Mouse (Mus musculus) hindbrain, embryonic 11.5 days (tissue): ENCODE measurements around the gene Ppp3cb. TPM values are rescaled to one million over a fixed set of nuclear protein-coding genes. Genes with fewer than 3 reads are reported as not detected.

Experiments used
- ATAC-seq: fragments of 200-750 bp; cut with Nextera tagmentation; 2 replicates; pipeline ENCODE4 v1.8.0; 2017; ENCODE audit warnings: mild to moderate bottlenecking, moderate TSS enrichment, moderate library complexity; ENCODE audit not compliant: low FRiP score
- DNase-seq: peaks from one replicate; pipeline ENCODE4 v3.0.0-alpha.2; 2015; ENCODE audit warnings: low spot score
- H3K27ac ChIP-seq: fragments of 300-500 bp; sonication (generic); 2 replicates; pipeline ENCODE4 v1.5.1; 2014; ENCODE audit warnings: mild to moderate bottlenecking, low read depth, low read length
- H3K27me3 ChIP-seq: fragments of 300-500 bp; sonication (generic); 2 replicates; pipeline ENCODE4 v1.6.1; 2014; ENCODE audit warnings: mild to moderate bottlenecking, low read length, moderate library complexity, mixed read lengths; ENCODE audit not compliant: control insufficient read depth, insufficient read depth
- H3K36me3 ChIP-seq: fragments of 300-500 bp; sonication (generic); 2 replicates; pipeline ENCODE4 v1.6.1; 2014; ENCODE audit warnings: mild to moderate bottlenecking, low read length, moderate library complexity, mixed read lengths; ENCODE audit not compliant: control insufficient read depth, insufficient read depth
- H3K4me1 ChIP-seq: fragments of 300-500 bp; sonication (generic); replicated peaks from 2 replicates; pipeline ENCODE4 v1.6.1; 2014; ENCODE audit warnings: low read length, mixed read lengths; ENCODE audit not compliant: control insufficient read depth, insufficient read depth
- H3K4me2 ChIP-seq: fragments of 300-500 bp; sonication (generic); replicated peaks from 2 replicates; pipeline ENCODE4 v1.6.1; 2014; ENCODE audit warnings: mild to moderate bottlenecking, low read depth, low read length
- H3K4me3 ChIP-seq: fragments of 300-500 bp; sonication (generic); 2 replicates; pipeline ENCODE4 v1.5.1; 2014; ENCODE audit warnings: low read depth, low read length
- H3K9ac ChIP-seq: fragments of 300-500 bp; sonication (generic); 2 replicates; pipeline ENCODE4 v1.6.1; 2014; ENCODE audit warnings: low read depth, low read length
- H3K9me3 ChIP-seq: fragments of 300-500 bp; sonication (generic); 2 replicates; pipeline ENCODE4 v1.6.1; 2016; ENCODE audit warnings: low read length; ENCODE audit not compliant: control insufficient read depth
- WGBS: fragments of 180-500 bp; shearing (Covaris S2); extraction: QIAGEN DNeasy Blood & Tissue Kit; methylation state at CpG from one replicate; pipeline ENCODE4 v1.1.7; 2014; 5-methylcytosine and 5-hydroxymethylcytosine counted together
- polyA plus RNA-seq: library from polyadenylated mRNA; unstranded; fragments of >200 nt; fragmentation: Nextera tagmentation; extraction: Ambion mirVana; gene quantifications from 2 replicates; pipeline ENCODE4 v1.2.1, GENCODE M21; 2014

Gene Ppp3cb
- polyA plus RNA-seq, 1 experiment from 2014 or later, result 67.2 TPM

DNA sequence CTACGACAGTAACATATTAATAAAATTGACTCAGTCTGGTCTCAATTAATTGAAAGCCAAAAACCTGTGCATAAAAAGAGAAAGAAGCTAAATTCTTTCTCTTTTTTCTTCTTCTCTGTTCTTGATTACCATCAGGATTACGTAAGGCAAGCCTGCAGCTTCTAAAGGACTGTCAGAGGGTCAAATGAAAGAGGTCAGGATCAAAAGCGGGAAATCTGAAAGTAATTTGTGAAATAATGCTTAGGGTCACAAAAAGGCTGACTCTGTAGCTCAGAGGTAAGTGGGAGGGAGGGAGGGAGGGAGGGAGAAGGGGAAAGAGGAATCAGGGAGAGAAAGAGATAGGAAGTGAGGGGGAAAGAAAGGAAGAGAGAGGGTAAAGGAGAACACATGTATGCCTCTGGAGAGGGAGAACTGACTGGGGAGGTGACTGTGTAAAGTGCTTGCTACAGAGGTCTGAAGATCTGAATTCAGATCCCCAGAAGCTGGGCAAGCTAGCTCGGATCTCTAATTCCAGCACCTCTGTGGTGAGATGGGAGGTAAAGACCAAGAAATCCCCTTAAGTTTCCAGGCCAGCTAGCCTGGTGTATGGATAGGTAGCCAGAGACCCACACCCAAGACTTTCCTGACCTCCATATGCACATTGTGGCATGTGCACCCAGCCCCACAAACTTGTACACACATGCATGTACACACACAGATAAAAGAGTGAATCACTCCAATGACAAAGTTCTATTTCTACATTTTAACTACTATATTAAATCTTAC, 68.9 kb downstream of the Ppp3cb start:
- H3K27me3 ChIP-seq, result no peaks in the 10 kb centered on the region
- DNase-seq (no peak), ATAC-seq (no peak)
- H3K4me2 ChIP-seq, result no peak overlapping the region
- H3K4me1 ChIP-seq, result no peaks in the 10 kb centered on the region
- H3K36me3 ChIP-seq, result no peaks in the 10 kb centered on the region
- H3K9me3 ChIP-seq, result no peaks in the 10 kb centered on the region
- no peak overlapping the region for H3K27ac ChIP-seq
- H3K9ac ChIP-seq, result no peak overlapping the region
- WGBS, result 40% methylated on average over 4 of the region's 4 CpGs
- no peak overlapping the region for H3K4me3 ChIP-seq

DNA sequence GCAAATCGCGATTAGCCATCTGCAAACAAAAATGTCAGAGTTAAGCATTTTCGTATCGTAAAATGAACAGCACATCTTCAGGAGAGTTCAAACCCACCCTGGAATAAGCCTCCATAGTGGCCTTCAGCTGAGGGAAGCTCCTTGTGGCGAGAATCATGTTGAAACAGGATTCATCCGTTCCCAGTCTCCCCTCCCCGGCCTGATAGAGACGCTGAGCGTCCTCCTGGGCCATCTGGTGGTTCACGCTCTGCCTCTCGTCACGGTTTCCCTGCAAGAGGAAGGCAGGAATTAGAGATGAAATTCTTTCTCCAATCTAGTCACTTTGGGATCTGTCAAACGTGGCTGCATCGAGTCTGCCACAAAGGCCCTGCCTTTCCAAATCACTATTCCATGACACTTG, 86.2 kb downstream of the Ppp3cb start:
- Histone ChIP-seq H3K27ac (no peak overlapping the region), H3K27me3 (no peaks in the 10 kb centered on the region), H3K9ac (no peak overlapping the region), H3K4me1 (no peaks in the 10 kb centered on the region), H3K9me3 (no peaks in the 10 kb centered on the region), H3K4me2 (no peak overlapping the region), H3K4me3 (no peak overlapping the region), H3K36me3 (no peaks in the 10 kb centered on the region)
- ATAC-seq (no peak), DNase-seq (no peak)
- 90% methylated on average over 14 of the region's 14 CpGs for WGBS

DNA sequence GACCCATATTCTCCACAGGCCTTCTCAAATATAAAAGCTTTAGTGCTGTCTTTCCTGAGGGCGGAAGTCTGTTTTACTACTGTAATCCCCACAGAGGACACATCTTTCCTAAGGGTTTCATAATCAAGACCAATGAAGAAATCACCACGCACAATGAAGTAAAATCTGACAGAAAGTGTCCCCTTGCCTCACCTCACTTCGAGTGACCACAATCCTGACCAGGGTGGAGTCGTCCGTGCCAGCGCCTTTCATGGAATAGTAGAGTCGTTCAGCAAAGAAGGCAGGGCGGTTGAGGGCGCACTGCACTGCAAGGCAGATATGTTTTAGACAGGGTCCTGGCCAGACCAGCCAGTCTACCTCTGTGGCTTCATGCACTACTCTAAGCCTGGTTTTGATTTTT, 88.0 kb downstream of the Ppp3cb start:
- WGBS, result 95% methylated on average over 9 of the region's 9 CpGs
- ATAC-seq (no peak), DNase-seq (no peak)
- Histone ChIP-seq H3K9me3 (no peaks in the 10 kb centered on the region), H3K4me1 (no peaks in the 10 kb centered on the region), H3K9ac (no peak overlapping the region), H3K27me3 (no peaks in the 10 kb centered on the region), H3K4me3 (no peak overlapping the region), H3K27ac (no peak overlapping the region), H3K36me3 (no peaks in the 10 kb centered on the region), H3K4me2 (no peak overlapping the region)

DNA sequence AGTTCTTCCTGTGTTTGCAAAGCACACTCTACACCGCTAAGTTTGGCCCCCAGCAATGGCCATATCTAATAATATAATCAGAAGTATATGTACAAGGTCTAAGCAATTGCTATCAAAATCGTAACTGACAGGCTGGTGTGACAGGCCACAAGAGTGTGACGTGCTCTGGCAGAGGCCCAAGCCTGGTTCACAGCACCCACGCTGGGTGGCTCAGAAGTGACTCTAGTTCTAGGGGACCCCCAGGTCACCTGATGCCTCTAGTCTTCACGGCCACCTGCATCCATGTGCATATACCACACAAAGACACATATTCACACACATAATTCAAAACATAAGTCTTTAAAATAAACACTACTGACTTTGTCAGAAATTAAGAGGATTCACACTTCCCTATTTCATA, 93.4 kb downstream of the Ppp3cb start:
- no peak overlapping the region for H3K4me2 ChIP-seq
- H3K4me1 ChIP-seq, result no peaks in the 10 kb centered on the region
- no peak overlapping the region for H3K9ac ChIP-seq
- 97% methylated on average over 5 of the region's 5 CpGs for WGBS
- ATAC-seq (no peak), DNase-seq (no peak)
- no peak overlapping the region for H3K4me3 ChIP-seq
- no peak overlapping the region for H3K27ac ChIP-seq
- no peaks in the 10 kb centered on the region for H3K27me3 ChIP-seq
- H3K9me3 ChIP-seq, result no peaks in the 10 kb centered on the region
- no peaks in the 10 kb centered on the region for H3K36me3 ChIP-seq

DNA sequence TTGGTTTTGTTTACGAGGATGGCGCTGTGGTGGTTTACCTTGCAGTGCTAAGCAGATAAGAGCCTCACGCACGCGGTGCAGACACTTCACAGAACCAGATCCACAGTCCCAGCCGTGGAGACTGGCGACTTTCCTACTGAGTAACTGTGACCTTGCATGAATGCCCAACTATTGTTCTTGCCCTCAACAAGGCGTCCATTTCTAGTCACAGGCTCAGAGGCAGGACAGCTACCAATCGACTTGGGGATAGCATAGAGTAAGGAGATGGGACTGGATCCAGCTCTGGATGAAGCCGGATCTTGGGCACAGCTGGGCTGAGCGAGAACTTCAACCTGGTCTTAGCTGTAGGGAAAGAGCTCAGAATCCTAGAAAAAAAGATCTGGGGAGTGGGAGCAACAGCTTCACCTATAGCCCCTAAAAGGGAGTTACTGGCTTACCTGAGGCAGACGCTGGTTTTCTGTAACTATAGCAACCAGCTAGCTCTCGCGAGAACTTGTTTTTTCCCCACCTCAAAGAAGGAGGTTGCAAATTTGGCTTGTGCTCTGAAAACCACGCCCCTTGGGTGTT, 94.5 kb downstream of the Ppp3cb start, which contains the start of gene Cfap70:
Gene Cfap70 (minus strand): TSS at position 462 of the 567 bp plus-strand sequence.
- Histone ChIP-seq H3K4me3 (peak within 1 kb of the TSS; percentile 23), H3K9ac (peak within 1 kb of the TSS; percentile 43; the same call in 1 of the 2 replicates), H3K27me3 (no peaks in the 10 kb centered on the region), H3K4me1 (no peaks in the 10 kb centered on the region), H3K27ac (no peak within 1 kb of the TSS), H3K4me2 (peak within 1 kb of the TSS; percentile 49), H3K36me3 (no peaks in the 10 kb centered on the region), H3K9me3 (no peaks in the 10 kb centered on the region)
- ATAC-seq (no peak), DNase-seq (peak; percentile 73)
- WGBS, result 3% methylated on average over 15 of the region's 15 CpGs

DNA sequence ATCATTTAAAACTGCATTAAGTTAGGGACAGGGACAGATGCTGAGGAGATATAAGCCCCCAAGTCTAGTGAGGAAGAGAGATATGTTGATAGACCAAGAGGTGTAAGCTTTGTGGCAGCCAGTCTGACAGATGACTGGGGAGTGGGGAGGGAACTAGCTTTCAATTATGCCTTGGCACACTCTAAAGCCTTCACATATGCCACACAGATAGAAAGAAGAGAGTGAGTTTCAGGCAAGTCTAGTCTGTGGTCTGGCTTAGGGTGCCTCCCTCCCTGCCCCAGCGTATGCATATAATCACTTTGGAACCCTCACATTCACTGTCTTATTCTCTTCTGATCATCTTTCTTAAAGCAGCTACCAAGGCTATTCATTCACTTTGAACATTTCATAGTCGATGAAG, 95.1 kb downstream of the Ppp3cb start:
- Histone ChIP-seq H3K36me3 (no peaks in the 10 kb centered on the region), H3K4me2 (peak overlapping the region; percentile 49), H3K27ac (no peak overlapping the region), H3K27me3 (no peaks in the 10 kb centered on the region), H3K4me1 (no peaks in the 10 kb centered on the region), H3K9me3 (no peaks in the 10 kb centered on the region), H3K9ac (peak overlapping the region; percentile 43; the same call in 1 of the 2 replicates), H3K4me3 (no peak overlapping the region; the same call in 1 of the 2 replicates)
- no peak for DNase-seq
- no peak for ATAC-seq
- WGBS, result 15% methylated on average over 2 of the region's 2 CpGs

Other genes with a start within 250 kb of the Ppp3cb start
- gene Ecd, start 198.5 kb downstream of the Ppp3cb start, polyA plus RNA-seq, result 64.0 and 69.0 TPM in 2 replicates
- gene Fam149b, start 198.4 kb downstream of the Ppp3cb start, polyA plus RNA-seq, result 56.5 and 61.9 TPM in 2 replicates
- gene Dnajc9, start 157.7 kb downstream of the Ppp3cb start, polyA plus RNA-seq, result 164 and 228 TPM in 2 replicates
- gene Mrps16, start 152.9 kb downstream of the Ppp3cb start, polyA plus RNA-seq, result 71.2 and 74.7 TPM in 2 replicates
- 0.60 and 1.1 TPM in 2 replicates for gene Cfap70, start 94.3 kb downstream of the Ppp3cb start, polyA plus RNA-seq
- gene Anxa7, start 66.4 kb downstream of the Ppp3cb start, polyA plus RNA-seq, result 15.0 and 16.8 TPM in 2 replicates
- gene Mss51, start 49.7 kb downstream of the Ppp3cb start, polyA plus RNA-seq, result 1.1 and 1.4 TPM in 2 replicates
- gene Usp54, start 94.5 kb upstream of the Ppp3cb start, polyA plus RNA-seq, result 9.9 and 12.1 TPM in 2 replicates
- gene Myoz1, start 110.0 kb upstream of the Ppp3cb start, polyA plus RNA-seq, result 0.28 TPM in 1 of 2 replicates, not detected in the other
- 0.48 and 1.0 TPM in 2 replicates for gene Synpo2l, start 121.8 kb upstream of the Ppp3cb start, polyA plus RNA-seq
- 76.6 and 79.0 TPM in 2 replicates for gene Sec24c, start 127.7 kb upstream of the Ppp3cb start, polyA plus RNA-seq
- 16.7 and 22.9 TPM in 2 replicates for gene Fut11, start 148.4 kb upstream of the Ppp3cb start, polyA plus RNA-seq
- 210 and 223 TPM in 2 replicates for gene Chchd1, start 156.4 kb upstream of the Ppp3cb start, polyA plus RNA-seq
- gene Zswim8, start 161.0 kb upstream of the Ppp3cb start, polyA plus RNA-seq, result 25.2 and 32.7 TPM in 2 replicates
- 20.2 and 21.0 TPM in 2 replicates for gene Ndst2, start 188.0 kb upstream of the Ppp3cb start, polyA plus RNA-seq
- gene Camk2g, start 247.5 kb upstream of the Ppp3cb start, polyA plus RNA-seq, result 44.2 and 46.8 TPM in 2 replicates